Mouse (Mus musculus): ENCODE results near the gene Pon1.

DNA sequence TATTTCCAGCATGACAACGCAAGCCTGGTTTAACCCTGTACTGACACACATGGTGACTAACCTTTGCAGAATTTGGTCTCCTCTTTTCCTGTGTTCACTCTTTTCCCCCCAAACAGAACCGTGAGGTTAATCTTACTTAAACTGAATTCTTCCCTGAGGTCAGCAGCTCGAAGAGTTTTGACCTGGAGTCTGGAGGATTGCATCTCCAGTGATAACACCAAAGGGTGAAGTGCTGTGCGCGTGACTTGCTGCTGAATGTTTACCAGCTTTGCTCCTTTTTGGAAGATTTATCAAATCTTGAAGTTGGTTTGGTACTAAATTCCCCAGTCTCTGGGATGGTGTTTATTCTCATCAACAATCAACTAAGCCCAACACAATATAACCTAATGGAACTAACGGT lies 39.0 kb downstream of the Pon1 start:
- TF ChIP-seq CTCF (IDR thresholded peaks at IDR 0.05) (no peak), POLR2A (IDR thresholded peaks at IDR 0.05; ENCODE audit: insufficient read depth, low read depth, low read length) (no peak)

All from heart, adult 2 months (tissue).